Mouse (Mus musculus) hindbrain, postnatal 0 days (tissue): ENCODE measurements around the gene Catip. TPM values are rescaled to one million over a fixed set of nuclear protein-coding genes. Genes with fewer than 3 reads are reported as not detected.

ENCODE experiments used
- ATAC-seq: fragments of 200-750 bp; cut with Nextera tagmentation; 2 replicates; pipeline ENCODE4 v1.8.0; 2017; ENCODE audit warnings: mild to moderate bottlenecking, moderate TSS enrichment, moderate library complexity
- DNase-seq: peaks from one replicate; pipeline ENCODE4 v3.0.0-alpha.2; 2015; ENCODE audit warnings: low spot score
- H3K27ac ChIP-seq: fragments of 300-500 bp; sonication (generic); 2 replicates; pipeline ENCODE4 v1.5.1; 2014; ENCODE audit warnings: mild to moderate bottlenecking
- H3K27me3 ChIP-seq: fragments of 300-500 bp; sonication (generic); 2 replicates; pipeline ENCODE4 v1.6.1; 2014; ENCODE audit warnings: low read length, mixed read lengths; ENCODE audit not compliant: insufficient read depth
- H3K36me3 ChIP-seq: fragments of 300-500 bp; sonication (generic); 2 replicates; pipeline ENCODE4 v1.6.1; 2014; ENCODE audit warnings: low read length, mixed read lengths; ENCODE audit not compliant: insufficient read depth
- H3K4me1 ChIP-seq: fragments of 300-500 bp; sonication (generic); 2 replicates; pipeline ENCODE4 v1.6.1; 2014; ENCODE audit warnings: antibody characterized with exemption, low read length, mixed read lengths; ENCODE audit not compliant: insufficient read depth
- H3K4me2 ChIP-seq: fragments of 300-500 bp; sonication (generic); 2 replicates; pipeline ENCODE4 v1.6.1; 2014; ENCODE audit warnings: low read depth, mild to moderate bottlenecking, low read length, moderate library complexity, mixed read lengths
- H3K4me3 ChIP-seq: fragments of 300-500 bp; sonication (generic); 2 replicates; pipeline ENCODE4 v1.5.1; 2014; ENCODE audit warnings: low read length
- H3K9ac ChIP-seq: fragments of 300-500 bp; sonication (generic); replicated peaks from 2 replicates; pipeline ENCODE4 v1.6.1; 2014; ENCODE audit warnings: mild to moderate bottlenecking, low read length, moderate library complexity, mixed read lengths
- H3K9me3 ChIP-seq: fragments of 300-500 bp; sonication (generic); 2 replicates; pipeline ENCODE4 v1.6.1; 2016; ENCODE audit warnings: low read length, mixed read lengths
- CTCF ChIP-seq: IDR thresholded peaks from 2 replicates; pipeline ENCODE4 v1.5.1; 2016; ENCODE audit warnings: antibody characterized with exemption, control low read depth, low read depth
- WGBS: fragments of 180-500 bp; shearing (Covaris S2); extraction: QIAGEN DNeasy Blood & Tissue Kit; methylation state at CpG from one replicate; pipeline ENCODE4 v1.1.7; 2014; 5-methylcytosine and 5-hydroxymethylcytosine counted together
- polyA plus RNA-seq: library from polyadenylated mRNA; unstranded; fragments of >200 nt; fragmentation: Nextera tagmentation; extraction: Ambion mirVana; gene quantifications from 2 replicates; pipeline ENCODE4 v1.2.1, GENCODE M21; 2015
- total RNA-seq: library from RNA; depleted of rRNA; stranded (reverse); fragments of >200 nt; gene quantifications from 2 replicates; pipeline ENCODE4 v1.2.3, GENCODE M21; 2014

Catip gene
- total and polyA plus RNA-seq, 2 experiments from 2014 or later: 1.8 to 1.9 TPM

GRCm38 (mm10) chr1:74329899-74330431 is 31.9 kb upstream of the Catip start:
- H3K4me1 ChIP-seq: peaks cover 10% of the 10 kb centered on the region
- no peaks in the 10 kb centered on the region for H3K36me3 ChIP-seq
- ATAC-seq (no peak), DNase-seq (peak; percentile 36)
- H3K27me3 ChIP-seq: no peaks in the 10 kb centered on the region
- H3K4me2 ChIP-seq: no peak overlapping the region
- H3K9me3 ChIP-seq: no peaks in the 10 kb centered on the region
- peak overlapping the region; percentile 7; the same call in 1 of the 2 replicates for H3K27ac ChIP-seq
- TF ChIP-seq CTCF: no peak
- H3K4me3 ChIP-seq: no peak overlapping the region
- H3K9ac ChIP-seq: no peak overlapping the region
- WGBS: 68% methylated on average over 7 of the region's 7 CpGs

DNA sequence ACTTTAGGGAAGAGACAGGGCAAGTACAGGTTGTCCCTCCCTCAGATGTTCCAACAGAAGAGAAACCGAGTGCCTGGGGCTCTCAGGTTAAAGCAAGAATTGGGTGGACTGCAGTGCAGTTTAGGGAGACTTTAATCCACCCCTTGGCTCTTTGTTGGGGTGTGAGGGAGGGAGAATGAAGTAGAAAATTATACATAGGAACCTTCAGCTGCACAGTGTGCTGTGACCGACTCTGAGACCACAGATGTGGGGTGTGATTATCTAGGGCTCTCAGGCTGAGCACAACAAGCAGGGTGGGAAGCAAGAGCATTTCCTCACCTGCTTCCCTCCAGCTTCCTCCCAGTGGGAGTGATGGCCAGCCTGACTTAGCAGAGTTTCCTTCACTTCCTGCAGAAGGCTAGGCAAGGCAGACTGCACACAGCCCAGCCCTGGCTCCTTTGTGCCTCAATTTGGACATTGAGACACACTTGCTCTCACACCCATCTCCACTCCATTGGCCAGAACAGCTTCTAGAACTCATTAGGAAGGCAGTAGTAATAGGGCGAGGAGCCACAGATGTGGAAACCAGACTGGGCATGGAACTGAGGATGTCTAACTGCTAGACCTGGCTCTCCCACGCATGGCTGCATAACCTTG is 30.7 kb upstream of the Catip start:
- H3K36me3 ChIP-seq: no peaks in the 10 kb centered on the region
- H3K9ac ChIP-seq: no peak overlapping the region
- ATAC-seq (no peak), DNase-seq (no peak)
- WGBS: 72% methylated on average over 4 of the region's 4 CpGs
- H3K27ac ChIP-seq: peak overlapping the region; percentile 49
- no peaks in the 10 kb centered on the region for H3K27me3 ChIP-seq
- no peak overlapping the region for H3K4me2 ChIP-seq
- peaks cover 15% of the 10 kb centered on the region for H3K4me1 ChIP-seq
- H3K4me3 ChIP-seq: no peak overlapping the region
- no peaks in the 10 kb centered on the region for H3K9me3 ChIP-seq
- no peak for TF ChIP-seq CTCF

- Histone ChIP-seq H3K4me3 (peak overlapping the region; percentile 50), H3K4me2 (peak overlapping the region; percentile 85), H3K27ac (peak overlapping the region; percentile 79), H3K36me3 (no peaks in the 10 kb centered on the region), H3K9me3 (no peaks in the 10 kb centered on the region), H3K9ac (peak overlapping the region; percentile 54), H3K27me3 (no peaks in the 10 kb centered on the region), H3K4me1 (peaks cover 16% of the 10 kb centered on the region)
- DNase-seq (peak; percentile 98), ATAC-seq (peak; percentile 96)
- peak; percentile 63 for TF ChIP-seq CTCF
- WGBS: 0% methylated on average over 36 of the region's 36 CpGs
Observed at GRCm38 (mm10) chr1:74332241-74332763, 29.6 kb upstream of the Catip start.

GRCm38 (mm10) chr1:74332930-74333329 is 29.0 kb upstream of the Catip start:
- peak overlapping the region; percentile 50 for H3K4me3 ChIP-seq
- DNase-seq: no peak
- no peaks in the 10 kb centered on the region for H3K27me3 ChIP-seq
- no peak for ATAC-seq
- peaks cover 20% of the 10 kb centered on the region for H3K4me1 ChIP-seq
- peak overlapping the region; percentile 79 for H3K27ac ChIP-seq
- 4% methylated on average over 9 of the region's 9 CpGs for WGBS
- no peak for TF ChIP-seq CTCF
- no peaks in the 10 kb centered on the region for H3K9me3 ChIP-seq
- peak overlapping the region; percentile 54 for H3K9ac ChIP-seq
- peak overlapping the region; percentile 85 for H3K4me2 ChIP-seq
- no peaks in the 10 kb centered on the region for H3K36me3 ChIP-seq

DNA sequence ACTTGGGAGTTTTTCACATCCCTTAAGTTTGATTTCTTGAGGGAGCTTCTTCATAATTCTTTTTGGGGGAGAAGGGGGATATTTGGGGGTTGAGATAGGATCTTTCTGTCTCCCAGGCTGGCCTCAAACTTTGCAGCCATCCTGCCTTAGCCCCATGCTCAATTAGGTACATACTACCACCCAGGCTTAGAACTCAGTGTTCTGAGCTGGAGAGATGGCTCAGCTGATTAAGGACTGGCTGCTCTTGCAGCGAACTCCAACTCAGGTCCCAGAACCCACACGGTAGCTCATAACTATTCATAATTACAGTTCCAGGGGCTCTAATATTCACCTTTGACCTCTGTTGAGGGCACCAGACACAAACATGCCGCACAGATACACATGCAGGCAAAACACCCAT is 27.3 kb upstream of the Catip start:
- DNase-seq (no peak), ATAC-seq (no peak)
- H3K36me3 ChIP-seq: no peaks in the 10 kb centered on the region
- H3K9ac ChIP-seq: no peak overlapping the region
- no peak for TF ChIP-seq CTCF
- 78% methylated on average over 3 of the region's 3 CpGs for WGBS
- H3K4me1 ChIP-seq: peaks cover 20% of the 10 kb centered on the region
- no peak overlapping the region for H3K4me2 ChIP-seq
- no peaks in the 10 kb centered on the region for H3K9me3 ChIP-seq
- no peak overlapping the region for H3K4me3 ChIP-seq
- H3K27me3 ChIP-seq: no peaks in the 10 kb centered on the region
- H3K27ac ChIP-seq: no peak overlapping the region

- Histone ChIP-seq H3K27ac (no peak overlapping the region), H3K9ac (no peak overlapping the region), H3K4me3 (no peak overlapping the region), H3K27me3 (no peaks in the 10 kb centered on the region), H3K4me1 (peaks cover 20% of the 10 kb centered on the region), H3K4me2 (peak overlapping the region; percentile 2; the same call in 1 of the 2 replicates), H3K36me3 (no peaks in the 10 kb centered on the region), H3K9me3 (no peaks in the 10 kb centered on the region)
- no peak for DNase-seq
- ATAC-seq: no peak
- TF ChIP-seq CTCF: no peak
- 52% methylated on average over 4 of the region's 4 CpGs for whole genome bisulfite sequencing
Observed at GRCm38 (mm10) chr1:74335033-74335432, 26.9 kb upstream of the Catip start.
